Mouse (Mus musculus) hindbrain, embryonic 14.5 days (tissue): ENCODE measurements around the gene Cldn19. TPM values are rescaled to one million over a fixed set of nuclear protein-coding genes. Genes with fewer than 3 reads are reported as not detected.

Source experiments
- polyA plus RNA-seq: library from polyadenylated mRNA; unstranded; fragments of >200 nt; fragmentation: Nextera tagmentation; extraction: Ambion mirVana; gene quantifications from 2 replicates; pipeline ENCODE4 v1.2.1, GENCODE M21; 2014

The Cldn19 gene
- polyA plus RNA-seq, 1 experiment from 2014 or later, result 1.4 TPM

Other genes starting within 250 kb of the Cldn19 start
- 86.5 and 92.1 TPM in 2 replicates for gene Slc2a1, start 146.7 kb upstream of the Cldn19 start, polyA plus RNA-seq
- 3.2 and 4.9 TPM in 2 replicates for gene Zfp691, start 81.2 kb upstream of the Cldn19 start, polyA plus RNA-seq
- 0.77 and 2.5 TPM in 2 replicates for gene Ermap, start 65.4 kb upstream of the Cldn19 start, polyA plus RNA-seq
- gene Svbp, start 60.1 kb upstream of the Cldn19 start, polyA plus RNA-seq, result 221 and 251 TPM in 2 replicates
- 0.25 TPM in 1 of 2 replicates, not detected in the other for gene Tmem269, start 37.2 kb upstream of the Cldn19 start, polyA plus RNA-seq
- 26.3 and 28.2 TPM in 2 replicates for gene AU022252, start 22.7 kb upstream of the Cldn19 start, polyA plus RNA-seq
- gene P3h1, start 22.5 kb upstream of the Cldn19 start, polyA plus RNA-seq, result 10.9 and 12.7 TPM in 2 replicates
- 1,089 and 1,212 TPM in 2 replicates for gene Ybx1, start 39.2 kb downstream of the Cldn19 start, polyA plus RNA-seq
- gene Ppih, start 65.1 kb downstream of the Cldn19 start, polyA plus RNA-seq, result 46.9 and 50.1 TPM in 2 replicates
- 19.7 and 20.9 TPM in 2 replicates for gene Ccdc30, start 160.1 kb downstream of the Cldn19 start, polyA plus RNA-seq
- gene Ppcs, start 167.0 kb downstream of the Cldn19 start, polyA plus RNA-seq, result 23.4 and 25.6 TPM in 2 replicates
- gene Zmynd12, start 167.4 kb downstream of the Cldn19 start, polyA plus RNA-seq, result 0.23 and 0.83 TPM in 2 replicates
- gene Rimkla, start 237.2 kb downstream of the Cldn19 start, polyA plus RNA-seq, result 30.5 and 37.8 TPM in 2 replicates